Mouse (Mus musculus): Measurements from ENCODE around the gene Pik3cb.

The Pik3cb gene

DNA sequence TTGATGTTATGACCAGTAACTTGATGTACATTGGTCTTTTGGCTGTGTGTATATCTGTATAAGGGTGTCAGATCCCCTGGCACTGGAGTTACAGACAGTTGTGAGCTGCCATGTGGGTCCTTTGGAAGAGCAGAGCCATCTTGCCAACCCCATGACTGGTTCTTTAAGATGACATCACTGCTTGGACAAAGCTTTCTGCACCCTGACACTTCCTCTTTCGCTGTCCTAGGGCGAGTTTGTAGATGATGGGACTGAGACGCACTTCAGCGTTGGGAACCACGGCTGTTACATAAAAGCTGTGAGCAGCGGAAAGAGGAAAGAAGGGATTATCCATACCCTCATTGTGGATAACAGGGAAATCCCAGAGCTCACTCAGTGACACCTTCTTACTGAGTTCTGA lies 139.1 kb downstream of the Pik3cb start:
- no peak for DNase-seq (ENCODE audit: low spot score in 2 of 2)

- no peak for DNase-seq (ENCODE audit: low spot score in 2 of 2)
Measured at GRCm38 (mm10) chr9:98999881-99000339, 140.5 kb downstream of the Pik3cb start.

GRCm38 (mm10) chr9:98994103-98994502 lies 146.3 kb downstream of the Pik3cb start:
- DNase-seq (ENCODE audit: low spot score in 2 of 2) = no peak

DNA sequence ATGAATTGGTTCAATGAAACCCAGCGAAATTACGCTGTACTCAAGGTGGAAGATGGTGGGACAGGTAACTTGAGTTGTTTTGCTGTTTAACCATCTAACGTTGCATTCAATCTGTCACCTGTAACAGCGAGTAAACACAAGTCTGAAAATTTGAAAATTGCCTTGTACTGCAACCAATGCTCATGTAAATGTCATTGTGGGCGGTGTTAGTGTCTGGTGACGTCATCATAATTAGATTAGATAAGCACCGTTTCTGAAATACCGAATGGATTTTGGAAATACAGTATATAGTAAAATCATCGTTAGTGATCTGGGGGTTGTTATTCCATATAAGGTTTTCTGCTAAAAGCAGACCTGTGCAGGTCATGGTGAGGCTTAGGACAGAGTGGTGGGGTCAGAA lies 153.3 kb downstream of the Pik3cb start:
- no peak for DNase-seq (ENCODE audit: low spot score in 2 of 2)

Measured in urinary bladder, postnatal 36 days (tissue).